Mouse (Mus musculus) common myeloid progenitor, adult 5-6 weeks (primary cell): ENCODE results near the gene Adgrf1. TPM values are rescaled to one million over a fixed set of nuclear protein-coding genes. Genes with fewer than 3 reads are reported as not detected.
"Not testable (repeated sequence)": the region's sequence is repeated elsewhere in the genome, so short reads cannot be mapped to it uniquely, and the experiment has no call there.

ENCODE experiments used
- ATAC-seq: replicated peaks from 2 replicates; pipeline ENCODE4 v1.8.0; 2016; ENCODE audit warnings: low read depth, mild to moderate bottlenecking, moderate TSS enrichment, inconsistent platforms; ENCODE audit not compliant: poor library complexity, severe bottlenecking
- total RNA-seq: library from RNA; stranded (forward); fragments of 200-1000, 187-1606 nt; gene quantifications from 2 replicates; pipeline ENCODE4 v1.2.3, GENCODE M21; 2017

Adgrf1 gene
- total RNA-seq, 1 experiment from 2014 or later = not detected

DNA sequence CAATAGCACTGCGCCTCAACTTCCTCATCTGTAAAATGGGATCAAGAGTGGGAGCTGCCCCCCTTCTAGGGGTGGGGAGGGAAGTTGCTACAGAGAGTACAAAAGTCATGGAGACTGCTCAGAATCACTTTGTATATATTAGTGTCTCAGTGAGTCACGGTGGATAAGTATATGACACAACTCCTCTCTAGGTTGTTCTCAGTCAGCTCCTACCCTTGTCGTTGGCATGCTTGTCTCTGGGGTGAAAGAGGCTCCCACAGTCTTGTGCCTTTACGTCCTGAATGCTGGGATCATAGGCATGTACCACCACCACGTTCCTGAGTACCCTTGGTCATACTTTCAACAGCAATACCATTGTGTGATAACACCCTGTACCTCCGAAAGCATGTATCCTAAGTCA is 4.2 kb upstream of the Adgrf1 start:
- ATAC-seq = no peak

DNA sequence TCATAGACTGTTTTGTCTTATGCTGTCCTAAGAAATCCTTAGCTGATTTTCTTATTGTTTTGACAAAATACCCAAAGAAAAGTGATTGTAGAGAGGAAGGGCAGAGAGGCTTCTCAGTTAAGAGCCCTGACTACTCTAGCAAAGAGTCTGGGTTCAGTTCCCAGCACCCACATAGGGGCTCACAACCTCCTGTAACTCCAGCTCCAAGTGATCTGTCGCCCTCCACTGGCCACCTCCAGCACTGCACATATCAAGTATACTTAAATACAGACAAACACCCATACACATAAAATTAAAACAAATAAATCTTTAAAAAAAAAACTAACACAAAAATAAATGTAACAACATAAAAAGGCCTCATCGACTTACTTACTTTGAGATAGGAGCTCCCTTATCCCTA is 3.5 kb upstream of the Adgrf1 start:
- ATAC-seq = no peak

DNA sequence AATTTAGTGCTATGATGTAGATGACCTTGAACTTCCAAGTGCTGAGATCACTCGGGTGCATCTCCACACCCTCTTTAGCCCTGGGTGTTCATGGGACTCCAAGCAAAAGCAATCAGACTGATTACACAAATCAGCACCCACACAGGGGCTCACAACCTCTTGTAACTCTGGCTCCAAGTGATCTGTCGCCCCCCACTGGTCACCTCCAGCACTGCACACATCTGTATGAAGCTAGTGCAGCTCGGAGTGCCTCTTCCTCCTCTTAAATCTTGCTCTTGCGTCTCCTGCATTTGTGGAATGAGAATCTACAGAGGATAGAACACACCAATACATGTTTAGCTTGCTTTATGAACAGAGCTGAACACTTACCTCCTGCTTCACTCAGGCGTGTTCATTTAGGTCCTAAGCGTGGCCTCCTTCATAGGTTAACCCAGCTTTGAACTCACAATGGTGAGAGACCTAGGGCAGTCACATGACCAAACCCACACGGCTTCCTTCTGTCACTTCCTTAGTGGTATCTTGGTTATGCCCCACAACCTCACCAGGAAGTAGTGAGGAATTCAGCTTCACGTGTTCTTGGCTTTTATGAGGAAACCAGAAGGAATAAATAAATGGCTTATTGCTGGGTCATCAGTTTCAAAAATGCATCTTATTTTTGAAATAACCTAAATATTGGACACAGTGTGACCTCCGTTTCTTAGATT is 2.9 kb upstream of the Adgrf1 start:
- peak; percentile 55 for ATAC-seq

DNA sequence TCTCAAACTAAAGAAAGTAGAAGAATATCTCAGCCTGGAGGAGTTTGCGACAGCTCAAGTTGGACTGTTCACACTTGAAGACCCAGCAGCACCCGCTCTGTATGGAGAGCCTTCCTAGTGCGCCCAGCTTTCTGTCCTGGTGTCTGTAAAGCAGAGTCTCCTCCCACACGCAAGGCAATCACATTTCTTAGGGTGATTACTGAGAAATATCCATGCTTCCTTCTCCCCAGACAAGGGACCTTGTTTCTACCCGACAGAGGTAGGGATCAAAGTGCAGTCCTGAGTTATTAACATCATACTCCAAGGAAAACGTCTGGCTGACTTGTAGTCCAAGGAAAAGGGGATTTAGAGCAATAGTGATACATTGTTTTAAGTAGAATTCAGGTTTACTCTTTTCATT is 6.1 kb downstream of the Adgrf1 start:
- ATAC-seq = no peak

DNA sequence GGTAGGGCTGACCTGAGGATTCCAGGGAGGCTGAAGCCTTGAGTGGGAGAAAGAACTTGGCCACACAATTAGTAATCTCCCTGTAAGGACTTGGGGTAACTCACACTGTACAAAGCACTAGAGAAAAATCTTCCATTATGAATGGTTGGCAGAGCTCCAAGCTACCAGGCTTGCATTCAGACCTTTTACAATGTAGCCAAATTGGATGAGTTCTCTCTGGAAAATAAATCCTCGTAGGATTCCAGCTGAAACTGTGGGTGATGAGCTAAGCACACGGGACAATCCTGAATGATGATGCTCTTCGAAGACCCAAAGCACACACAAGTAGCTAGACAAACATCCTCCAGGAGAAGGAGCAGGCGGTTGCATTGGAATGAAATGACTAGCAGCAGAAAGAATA is 7.1 kb downstream of the Adgrf1 start:
- no peak for ATAC-seq

DNA sequence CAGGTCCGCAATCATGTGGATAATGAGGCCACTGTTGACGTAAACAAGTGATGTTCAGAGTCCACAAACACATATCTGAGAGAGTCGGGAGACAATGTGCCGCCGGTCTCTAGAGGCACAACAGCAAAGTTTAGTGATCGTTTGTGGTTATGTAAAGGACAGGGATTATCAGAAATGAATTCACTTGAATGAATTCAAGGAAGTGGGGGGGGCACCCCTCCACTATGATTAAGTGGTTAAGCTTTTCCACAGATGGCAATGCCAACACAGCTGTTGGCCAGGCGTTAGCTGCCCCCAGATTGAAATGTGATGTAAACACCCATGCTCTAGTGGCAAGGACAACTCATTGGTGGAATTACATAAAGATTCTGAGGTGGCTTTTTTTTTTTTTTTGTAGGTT is 9.5 kb downstream of the Adgrf1 start:
- ATAC-seq = no peak

DNA sequence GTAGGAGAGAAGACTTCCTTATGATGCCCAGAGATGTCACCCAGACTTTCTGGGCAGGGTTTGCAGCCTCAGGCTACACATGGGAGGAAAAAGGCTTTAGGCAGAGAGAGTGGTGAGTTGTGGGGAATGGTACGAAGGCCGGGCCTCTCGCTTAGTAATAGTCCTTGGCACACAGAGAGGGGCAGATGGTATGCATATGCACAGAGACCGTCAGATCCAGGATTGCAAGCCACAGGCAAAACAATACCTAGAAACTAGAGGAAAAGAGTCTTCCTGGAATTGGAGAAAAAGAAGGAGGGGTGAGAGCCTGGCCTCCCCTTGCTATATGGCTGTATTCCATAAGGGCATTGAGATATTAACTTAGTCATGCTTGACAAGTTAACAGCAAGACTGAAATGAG is 12.2 kb downstream of the Adgrf1 start:
- no peak for ATAC-seq

DNA sequence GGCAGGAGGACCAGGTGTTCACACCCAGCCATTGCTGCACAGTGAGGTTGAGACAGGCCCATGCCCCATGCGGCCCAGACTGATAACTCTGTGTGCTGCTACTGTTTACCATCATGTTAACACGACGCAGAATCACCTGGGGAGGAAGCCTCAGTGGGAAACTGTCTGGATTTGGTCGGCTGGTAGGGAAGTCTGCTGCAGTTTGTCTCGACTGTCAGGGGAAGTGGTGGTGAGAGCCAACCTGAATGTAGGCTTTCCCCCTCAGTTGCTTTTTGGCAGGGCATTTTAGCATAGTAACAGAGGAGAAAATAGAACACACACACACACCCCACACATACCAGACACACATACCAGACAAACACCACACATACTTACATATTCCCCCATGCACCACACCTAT is 12.7 kb downstream of the Adgrf1 start:
- ATAC-seq = no peak

DNA sequence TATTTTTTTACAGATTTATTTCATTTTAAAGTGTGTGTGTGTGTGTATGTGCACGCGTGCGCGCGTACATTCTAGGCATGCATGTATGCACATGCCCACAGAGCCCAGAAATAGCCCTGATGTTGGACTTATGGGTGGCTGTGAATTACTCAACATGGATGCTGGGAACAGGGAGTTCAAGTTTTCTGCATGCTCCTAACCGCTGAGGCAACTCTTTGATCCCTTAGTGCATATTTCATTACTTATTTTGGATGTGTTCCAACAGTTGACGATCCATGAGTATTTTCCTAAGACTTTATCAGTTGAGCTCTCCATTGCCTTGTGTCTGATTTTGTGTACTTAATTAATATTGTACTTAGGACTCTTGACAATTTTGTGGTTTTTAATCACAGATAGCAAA is 29.4 kb downstream of the Adgrf1 start:
- no peak for ATAC-seq

DNA sequence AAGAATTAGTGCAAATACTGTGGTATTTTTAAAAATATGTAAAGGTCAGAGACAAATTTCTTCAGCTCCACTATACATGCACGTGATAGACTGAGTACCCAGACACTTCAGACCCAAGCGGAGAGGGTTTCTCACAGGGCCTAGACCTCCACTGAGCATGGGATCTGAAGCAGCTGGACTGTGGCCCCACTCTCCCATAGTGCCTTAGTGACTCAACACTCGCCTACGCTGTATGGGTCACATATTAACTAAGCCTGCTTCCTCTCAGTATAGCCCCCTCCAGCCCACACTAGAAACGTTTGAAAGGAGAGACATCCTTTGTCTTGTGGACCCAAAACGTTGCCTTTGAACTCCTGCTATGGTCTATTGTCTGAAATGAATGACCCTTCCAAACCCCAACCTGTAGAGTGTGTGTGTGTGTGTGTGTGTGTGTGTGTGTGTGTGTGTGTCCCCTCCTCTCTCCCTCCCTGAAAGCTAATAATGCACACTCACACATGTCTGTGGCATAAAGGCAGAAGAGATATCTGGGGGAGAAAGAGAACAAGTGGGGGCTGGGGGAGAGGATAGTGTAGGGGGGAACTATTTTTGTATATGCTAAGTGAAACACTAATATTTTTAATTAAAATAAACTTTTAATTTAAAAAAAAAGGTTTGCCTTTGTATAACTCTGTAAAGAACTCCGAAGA is 56.0 kb downstream of the Adgrf1 start:
- ATAC-seq = no peak

DNA sequence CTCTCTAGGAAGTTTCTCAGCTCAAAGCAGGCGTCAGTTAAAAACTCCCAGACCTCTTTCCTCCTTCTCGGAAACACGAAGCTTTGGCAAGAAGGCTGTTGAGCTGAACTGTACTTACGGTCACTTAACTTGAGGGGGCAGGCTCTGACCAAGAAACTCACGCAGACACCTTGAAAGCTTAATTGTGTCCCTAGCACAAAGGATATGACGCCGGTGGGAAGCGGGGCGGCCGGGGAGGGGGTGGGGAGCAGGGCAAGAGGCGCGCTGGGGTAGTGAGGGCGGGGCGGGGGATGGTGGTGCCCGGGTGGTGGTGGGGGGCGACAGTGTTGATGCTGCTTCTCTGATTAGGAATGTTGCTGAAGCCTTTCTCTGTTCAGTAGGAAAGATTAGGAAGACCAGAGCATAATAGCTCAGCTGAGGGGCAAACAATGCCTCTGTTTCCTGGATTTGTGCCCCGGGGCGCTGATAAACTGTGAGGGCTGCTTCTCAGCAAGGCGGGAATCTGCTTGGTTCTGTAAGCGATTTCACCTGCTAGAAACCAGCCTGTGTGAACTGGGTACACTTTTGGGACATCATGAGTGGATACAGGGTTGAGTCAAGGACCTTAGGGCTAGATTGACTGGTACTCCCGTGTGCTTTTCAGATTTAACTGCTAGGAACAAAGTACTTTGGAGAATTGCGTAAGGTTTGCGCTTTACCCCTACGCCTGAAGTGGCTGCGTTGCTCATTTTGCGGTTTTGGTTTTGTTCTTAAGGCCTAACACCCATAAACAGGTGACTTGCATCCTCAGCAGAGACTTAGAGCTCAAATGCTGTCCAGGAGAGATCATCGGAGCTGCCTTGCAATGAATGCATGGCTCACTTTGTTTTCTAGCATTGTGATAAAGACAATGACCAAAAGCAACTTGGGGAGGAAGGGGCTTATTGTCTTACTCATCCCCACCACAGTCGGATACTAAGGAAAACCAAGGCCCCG is 56.9 kb downstream of the Adgrf1 start:
- ATAC-seq = peak; percentile 80

DNA sequence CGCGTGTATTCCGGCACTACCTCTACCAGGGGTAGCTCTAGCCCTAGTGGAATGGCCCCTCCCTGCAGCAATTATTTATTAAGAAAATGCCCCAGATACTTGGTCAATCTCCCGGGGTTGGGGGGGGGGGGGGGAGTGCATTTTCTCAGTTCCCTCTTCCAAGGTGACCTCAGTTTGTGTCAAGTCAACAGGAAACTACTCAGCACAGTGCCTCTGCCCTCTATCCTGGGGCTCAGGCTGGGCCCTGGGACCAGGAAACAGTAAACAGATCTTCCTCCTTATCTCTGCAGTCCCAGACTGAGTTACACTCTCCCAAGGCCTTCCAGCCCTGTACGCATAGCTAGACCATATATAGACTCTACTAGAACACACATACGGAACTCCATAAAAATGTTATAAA is 57.7 kb downstream of the Adgrf1 start:
- ATAC-seq = peak; percentile 46

DNA sequence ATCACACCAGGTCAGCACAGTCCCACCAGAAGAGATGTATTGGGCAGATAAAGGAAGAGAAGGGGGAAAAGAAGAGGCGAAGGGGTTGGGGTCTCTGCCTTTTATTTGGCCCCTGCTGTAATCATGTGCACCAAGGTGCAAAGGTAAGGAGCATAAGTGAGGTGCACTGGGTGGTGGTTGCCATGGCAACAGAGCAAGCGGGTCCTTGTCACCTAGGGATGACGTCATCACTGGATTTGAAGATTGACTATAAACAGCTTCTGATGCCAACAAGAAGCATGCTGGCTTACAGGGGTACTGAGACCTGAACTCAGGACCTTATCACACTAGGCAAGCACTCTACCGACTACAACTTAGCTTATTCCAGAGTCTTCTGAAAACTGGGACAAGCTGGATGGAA is 59.1 kb downstream of the Adgrf1 start:
- no peak for ATAC-seq

DNA sequence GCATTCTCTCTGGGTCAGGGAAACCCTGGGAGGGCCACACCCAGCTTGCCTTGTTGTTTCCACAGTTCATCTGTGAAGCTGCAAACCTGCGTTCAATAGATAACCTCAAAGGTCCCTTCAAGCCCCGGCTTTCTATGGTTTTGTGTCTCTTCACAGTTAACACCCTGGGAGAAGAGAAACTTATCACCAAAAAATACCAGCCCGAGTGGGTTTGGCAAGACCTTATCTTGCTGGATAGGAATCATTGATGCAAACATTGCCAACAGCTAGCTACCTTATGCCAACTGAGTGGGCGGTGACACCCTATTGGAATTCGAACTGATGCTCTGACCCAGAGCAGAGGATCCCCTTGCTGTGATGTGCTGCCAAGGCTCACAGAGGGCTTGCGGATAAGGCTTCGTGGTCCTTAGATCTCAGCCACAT is 59.6 kb downstream of the Adgrf1 start:
- ATAC-seq = peak; percentile 49; the same call in 1 of the 2 replicates

DNA sequence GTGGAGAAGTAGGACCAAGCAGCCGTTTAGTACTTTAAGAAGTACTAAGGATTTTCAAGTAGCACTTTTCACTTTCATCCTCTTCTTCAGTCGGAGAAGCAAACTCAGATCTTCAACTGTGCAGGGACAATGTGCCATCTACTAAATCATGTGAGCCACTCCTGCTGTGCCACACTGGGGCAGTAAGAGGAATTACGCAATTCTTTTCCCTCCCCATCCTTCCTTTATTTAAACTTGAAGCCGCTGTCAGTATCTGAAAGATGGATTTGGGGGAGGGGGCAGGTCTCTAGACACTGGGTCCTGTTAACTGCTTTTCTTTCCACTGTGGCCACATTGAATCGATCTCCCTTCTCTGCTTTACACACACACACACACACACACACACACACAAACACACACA is 62.6 kb downstream of the Adgrf1 start:
- no peak for ATAC-seq

DNA sequence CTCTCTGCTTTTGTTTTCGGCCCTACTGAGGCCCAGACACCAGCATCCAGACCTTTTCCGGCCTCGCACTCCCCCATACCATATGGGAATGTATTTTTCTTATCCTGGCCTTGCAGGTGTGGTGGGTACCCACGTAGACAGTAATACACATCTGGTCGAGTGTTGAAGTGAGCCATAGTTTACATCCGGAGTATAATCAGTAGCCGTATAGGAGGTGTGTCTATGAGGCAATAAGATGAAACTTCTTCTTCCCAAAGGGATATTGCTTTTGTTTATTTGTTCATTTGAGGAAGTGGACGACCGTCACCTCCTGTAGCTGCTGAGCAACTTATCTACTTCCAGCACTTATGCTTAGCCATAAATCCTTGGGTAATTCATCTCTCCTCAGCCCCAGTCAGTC is 63.9 kb downstream of the Adgrf1 start:
- peak; percentile 15; the same call in 1 of the 2 replicates for ATAC-seq

DNA sequence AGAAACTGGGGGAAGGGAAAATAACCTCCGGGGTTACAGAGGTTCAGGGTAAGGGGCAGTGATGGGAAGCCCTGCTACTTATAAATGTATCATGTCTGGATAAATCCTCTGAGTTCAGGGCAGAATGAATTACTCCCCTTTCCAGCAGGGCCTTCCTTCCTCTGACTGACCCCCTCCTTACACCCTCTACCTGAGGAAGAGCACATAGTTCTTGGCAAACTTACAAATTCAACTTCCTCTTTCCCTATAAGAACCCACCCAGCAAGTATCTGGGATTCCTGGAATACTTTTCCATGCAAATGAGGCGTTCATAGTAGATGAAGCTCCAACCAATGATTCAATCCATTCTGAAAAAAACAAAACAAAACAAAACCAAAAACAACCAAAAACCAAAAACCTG is 67.5 kb downstream of the Adgrf1 start:
- no peak for ATAC-seq

DNA sequence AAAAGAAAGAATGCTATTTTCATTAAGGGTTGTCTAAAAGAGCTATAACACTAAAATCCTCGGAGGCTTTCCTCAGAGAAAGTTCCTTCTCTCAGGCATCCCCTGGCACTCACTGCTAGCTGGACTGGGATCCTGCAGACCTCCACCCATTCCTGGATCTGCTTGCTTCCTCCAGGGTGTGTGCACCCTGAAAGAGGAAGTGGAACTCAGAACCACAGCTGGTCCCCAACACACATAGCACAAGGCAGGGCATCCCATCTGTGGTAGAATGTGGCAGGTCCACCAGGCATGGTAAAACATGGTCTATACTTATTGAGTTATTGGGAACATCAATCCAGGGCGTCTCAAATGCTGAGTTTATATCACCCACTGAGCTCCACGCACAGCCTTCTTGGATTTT is 68.2 kb downstream of the Adgrf1 start:
- ATAC-seq = peak; percentile 90

DNA sequence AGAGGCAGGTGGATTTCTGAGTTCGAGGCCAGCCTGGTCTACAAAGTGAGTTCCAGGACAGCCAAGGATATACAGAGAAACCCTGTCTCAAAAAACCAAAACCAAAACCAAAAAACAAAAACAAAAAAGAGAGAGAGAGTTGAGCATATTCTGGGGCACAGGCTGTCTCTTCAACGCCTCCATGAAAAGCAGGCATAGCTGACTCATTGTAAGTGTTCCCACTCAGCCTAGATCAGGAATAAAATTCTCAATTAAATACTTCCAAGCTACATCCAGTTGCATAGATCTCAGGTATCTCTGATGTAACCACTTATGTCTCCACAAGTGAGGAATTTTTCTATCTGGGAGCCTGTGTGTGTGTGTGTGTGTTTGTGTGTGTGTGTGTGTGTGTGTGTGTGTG is 76.4 kb downstream of the Adgrf1 start:
- not testable (repeated sequence) for ATAC-seq

DNA sequence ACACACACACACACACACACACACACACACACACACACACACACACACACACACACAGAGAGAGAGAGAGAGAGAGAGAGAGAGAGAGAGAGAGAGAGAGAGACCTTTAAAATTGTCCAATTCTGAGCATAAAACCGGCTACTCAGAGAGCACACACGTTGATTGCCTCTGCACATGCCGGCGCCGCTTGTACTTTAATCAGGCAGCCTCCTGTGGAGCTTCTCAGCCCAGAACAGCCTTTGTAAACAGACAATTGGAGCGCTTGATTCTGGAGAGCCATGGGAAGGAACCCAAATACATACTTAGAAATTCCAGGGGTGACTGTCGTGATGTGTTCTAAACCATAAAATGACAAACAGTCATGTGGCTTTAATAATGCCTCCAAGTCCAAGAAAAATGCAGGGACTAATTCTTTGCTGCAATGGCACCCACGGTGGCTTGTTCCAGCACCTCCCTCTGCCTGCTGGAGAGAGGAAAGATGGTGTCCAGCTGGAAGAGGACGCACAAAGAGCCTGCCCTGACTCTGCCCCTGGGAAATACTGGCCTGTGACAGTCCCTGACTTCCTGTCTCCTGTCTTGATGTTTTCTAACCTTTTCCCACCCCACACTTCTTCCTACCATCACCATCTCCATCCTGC is 87.9 kb downstream of the Adgrf1 start:
- ATAC-seq = no peak
